Mouse (Mus musculus) stomach, embryonic 14.5 days (tissue): ENCODE measurements around the gene Bcas2. TPM values are rescaled to one million over a fixed set of nuclear protein-coding genes. Genes with fewer than 3 reads are reported as not detected.

ENCODE experiments used
- ATAC-seq: fragments of 200-750 bp; cut with Nextera tagmentation; 2 replicates; pipeline ENCODE4 v1.8.0; 2017; ENCODE audit warnings: low read depth, moderate TSS enrichment; ENCODE audit not compliant: insufficient number of reproducible peaks, insufficient read depth, low FRiP score
- H3K27ac ChIP-seq: fragments of 300-500 bp; sonication (generic); 2 replicates; pipeline ENCODE4 v1.5.1; 2014; ENCODE audit warnings: mild to moderate bottlenecking, low read length, moderate library complexity, mixed read lengths
- H3K27me3 ChIP-seq: fragments of 300-500 bp; sonication (generic); 2 replicates; pipeline ENCODE4 v1.6.1; 2014; ENCODE audit warnings: low read length, control low read depth, mixed read lengths; ENCODE audit not compliant: control insufficient read depth, insufficient read depth
- H3K36me3 ChIP-seq: fragments of 300-500 bp; sonication (generic); 2 replicates; pipeline ENCODE4 v1.6.1; 2014; ENCODE audit warnings: mild to moderate bottlenecking, control low read depth, low read length, moderate library complexity, mixed read lengths; ENCODE audit not compliant: control insufficient read depth, insufficient read depth
- H3K4me1 ChIP-seq: fragments of 300-500 bp; sonication (generic); 2 replicates; pipeline ENCODE4 v1.6.1; 2014; ENCODE audit warnings: low read length, control low read depth, mixed read lengths; ENCODE audit not compliant: control insufficient read depth, insufficient read depth
- H3K4me2 ChIP-seq: fragments of 300-500 bp; sonication (generic); replicated peaks from 2 replicates; pipeline ENCODE4 v1.6.1; 2014; ENCODE audit warnings: low read depth, low read length, control low read depth
- H3K4me3 ChIP-seq: fragments of 300-500 bp; sonication (generic); 2 replicates; pipeline ENCODE4 v1.5.1; 2014; ENCODE audit warnings: low read depth, low read length, control low read depth
- H3K9ac ChIP-seq: fragments of 300-500 bp; sonication (generic); replicated peaks from 2 replicates; pipeline ENCODE4 v1.6.1; 2014; ENCODE audit warnings: low read depth, mild to moderate bottlenecking, control low read depth, low read length, moderate library complexity, mixed read lengths
- H3K9me3 ChIP-seq: fragments of 300-500 bp; sonication (generic); 2 replicates; pipeline ENCODE4 v1.6.1; 2016; ENCODE audit warnings: low read depth, low read length, control low read depth; ENCODE audit not compliant: control insufficient read depth
- WGBS: fragments of 180-500 bp; shearing (Covaris S2); extraction: QIAGEN DNeasy Blood & Tissue Kit; methylation state at CpG from one replicate; pipeline ENCODE4 v1.1.7; 2014; 5-methylcytosine and 5-hydroxymethylcytosine counted together
- polyA plus RNA-seq: library from polyadenylated mRNA; unstranded; fragments of >200 nt; fragmentation: Nextera tagmentation; extraction: Ambion mirVana; gene quantifications from 2 replicates; pipeline ENCODE4 v1.2.1, GENCODE M21; 2014

Bcas2 gene
- polyA plus RNA-seq, 1 experiment from 2014 or later: 189 TPM

DNA sequence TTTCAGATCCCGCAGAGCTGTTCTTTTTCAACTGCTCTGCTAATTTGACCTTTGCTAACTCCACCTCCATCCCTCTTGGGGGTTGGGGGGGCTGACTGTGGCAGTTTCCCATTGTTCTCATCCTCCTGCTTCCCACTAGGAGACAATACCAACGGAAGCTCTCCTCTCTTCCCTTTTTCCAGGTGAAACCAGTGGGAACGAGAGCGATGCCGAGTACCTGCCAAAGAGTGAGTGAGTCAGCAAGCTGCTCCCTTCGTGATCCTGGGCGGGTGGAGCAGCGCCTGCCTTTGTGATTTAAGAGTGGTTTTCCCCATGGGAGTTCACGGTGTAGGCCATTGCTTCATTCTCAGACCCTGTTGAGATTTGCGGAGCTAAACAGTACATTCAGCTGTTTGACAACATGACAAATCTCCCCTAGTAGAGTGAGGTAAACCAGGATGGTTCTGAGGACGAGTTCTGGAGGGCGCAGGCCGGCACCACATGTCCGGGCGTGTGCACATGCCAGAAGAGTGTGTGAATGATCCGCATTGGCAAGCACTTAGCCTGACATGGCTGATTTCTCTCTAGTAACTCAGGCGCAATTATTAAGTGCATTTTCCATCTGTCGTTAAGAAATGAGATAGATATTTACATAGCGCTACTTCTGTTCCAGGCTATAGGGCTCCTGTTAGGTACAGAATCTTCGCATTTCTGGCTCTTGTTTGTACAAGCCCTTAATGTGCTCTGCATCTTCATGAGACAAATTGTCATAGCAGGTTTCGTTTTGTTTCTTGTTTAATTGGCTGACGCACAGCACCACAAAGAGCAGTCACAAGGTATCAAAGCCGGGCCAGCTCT is 24.9 kb upstream of the Bcas2 start:
- no peaks in the 10 kb centered on the region for H3K4me1 ChIP-seq
- H3K36me3 ChIP-seq: no peaks in the 10 kb centered on the region; the same call in 1 of the 2 replicates
- H3K9ac ChIP-seq: no peak overlapping the region; the same call in 1 of the 2 replicates
- H3K4me2 ChIP-seq: no peak overlapping the region
- H3K27ac ChIP-seq: no peak overlapping the region; the same call in 1 of the 2 replicates
- no peak overlapping the region for H3K4me3 ChIP-seq
- no peaks in the 10 kb centered on the region for H3K27me3 ChIP-seq
- H3K9me3 ChIP-seq: no peaks in the 10 kb centered on the region
- ATAC-seq: 0 out of 2 replicates have a peak, but pooled peaks have one; percentile 33
- 65% methylated on average over 23 of the region's 23 CpGs for WGBS

- Histone ChIP-seq H3K9me3 (no peaks in the 10 kb centered on the region), H3K4me2 (no peak overlapping the region), H3K4me3 (no peak overlapping the region), H3K36me3 (no peaks in the 10 kb centered on the region; the same call in 1 of the 2 replicates), H3K9ac (no peak overlapping the region), H3K27ac (no peak overlapping the region), H3K4me1 (no peaks in the 10 kb centered on the region), H3K27me3 (no peaks in the 10 kb centered on the region)
- ATAC-seq: no peak
- 87% methylated on average over 4 of the region's 4 CpGs for WGBS
These were observed 23.7 kb upstream of the Bcas2 start for GRCm38 (mm10) chr3:103147775-103148174.

DNA sequence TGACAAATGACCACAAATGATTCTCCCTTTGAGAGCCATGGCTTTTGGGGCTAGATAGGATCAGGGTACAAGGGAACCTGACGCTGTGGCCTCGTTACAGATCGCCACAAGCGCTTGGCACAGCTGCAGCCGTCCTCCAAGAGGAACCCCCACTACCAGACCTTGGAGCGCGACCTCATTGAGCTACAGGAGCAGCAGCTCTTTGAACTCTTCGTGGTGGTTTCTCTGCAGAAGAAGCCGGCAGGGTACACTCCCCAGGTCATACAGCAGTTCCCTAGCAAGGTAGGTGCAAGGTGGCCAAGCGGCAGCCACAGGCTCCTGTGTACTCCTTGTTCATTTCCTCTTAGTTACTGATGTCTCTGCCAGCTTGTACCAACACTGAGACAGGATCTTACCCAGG is 22.5 kb upstream of the Bcas2 start:
- ATAC-seq: no peak
- Histone ChIP-seq H3K9me3 (no peaks in the 10 kb centered on the region), H3K4me3 (no peak overlapping the region), H3K27ac (no peak overlapping the region), H3K4me1 (no peaks in the 10 kb centered on the region), H3K9ac (no peak overlapping the region), H3K27me3 (no peaks in the 10 kb centered on the region), H3K4me2 (no peak overlapping the region), H3K36me3 (no peaks in the 10 kb centered on the region; the same call in 1 of the 2 replicates)
- 87% methylated on average over 10 of the region's 10 CpGs for WGBS

- no peak for ATAC-seq
- Histone ChIP-seq H3K9ac (no peak overlapping the region), H3K4me3 (no peak overlapping the region), H3K36me3 (no peaks in the 10 kb centered on the region; the same call in 1 of the 2 replicates), H3K9me3 (no peaks in the 10 kb centered on the region), H3K4me1 (no peaks in the 10 kb centered on the region), H3K27me3 (no peaks in the 10 kb centered on the region), H3K4me2 (no peak overlapping the region), H3K27ac (no peak overlapping the region)
These were observed 17.7 kb upstream of the Bcas2 start for GRCm38 (mm10) chr3:103153761-103154160.

DNA sequence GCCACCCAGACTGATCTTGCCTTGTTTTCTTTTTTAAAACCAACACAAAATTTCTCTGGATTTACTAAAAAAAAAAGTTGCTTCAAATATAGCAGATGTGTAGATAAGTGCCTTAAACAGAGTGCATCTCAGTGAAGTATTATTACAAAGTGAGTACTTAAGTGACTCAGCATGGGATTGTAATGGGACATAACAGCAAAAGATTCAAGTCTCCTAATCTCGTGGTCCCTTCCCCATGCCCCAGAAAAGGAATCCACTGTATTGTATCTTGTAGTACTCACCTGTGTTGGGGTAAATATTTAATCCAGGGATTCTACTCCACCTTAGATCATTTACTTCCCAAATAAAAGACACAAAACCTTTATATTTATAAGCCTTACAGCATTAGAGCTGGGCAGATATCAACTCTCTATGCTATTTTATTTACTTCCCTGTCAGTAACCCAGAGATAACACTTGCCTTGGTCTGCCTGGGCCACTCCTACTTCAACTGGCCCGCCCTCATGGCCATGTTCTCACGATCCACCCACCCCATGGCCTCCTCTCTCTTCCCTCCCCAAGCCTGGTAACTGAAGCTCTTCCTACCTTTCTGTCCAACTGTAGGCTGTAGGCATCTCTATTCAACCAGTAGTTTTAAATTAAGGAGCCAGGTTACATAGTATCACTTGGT is 12.1 kb upstream of the Bcas2 start:
- H3K4me2 ChIP-seq: no peak overlapping the region
- H3K27ac ChIP-seq: no peak overlapping the region
- WGBS: 32% methylated on average over 3 of the region's 3 CpGs
- no peaks in the 10 kb centered on the region for H3K4me1 ChIP-seq
- no peaks in the 10 kb centered on the region for H3K9me3 ChIP-seq
- ATAC-seq: no peak
- H3K9ac ChIP-seq: no peak overlapping the region
- H3K36me3 ChIP-seq: no peaks in the 10 kb centered on the region
- no peak overlapping the region for H3K4me3 ChIP-seq
- no peaks in the 10 kb centered on the region for H3K27me3 ChIP-seq

DNA sequence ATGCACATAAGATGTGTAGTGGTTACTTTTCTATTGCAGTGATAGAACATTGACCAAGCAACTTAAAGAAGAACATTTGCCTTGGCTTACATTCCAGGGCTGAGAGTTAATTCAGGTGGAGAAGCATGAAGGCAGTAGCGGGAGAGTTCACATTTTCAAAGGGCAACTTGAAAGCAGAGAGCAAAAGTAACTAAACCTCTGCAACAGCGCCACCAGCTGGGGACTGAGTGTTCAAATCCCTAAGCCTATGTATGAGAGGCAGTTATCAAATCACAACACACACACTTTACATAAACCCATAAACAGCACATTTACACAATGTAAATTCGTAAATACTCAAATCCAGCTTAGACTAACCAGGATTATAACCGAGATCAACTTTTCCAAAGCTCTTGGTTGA is 1.7 kb upstream of the Bcas2 start:
- Histone ChIP-seq H3K4me3 (no peak overlapping the region), H3K27me3 (no peaks in the 10 kb centered on the region), H3K4me2 (no peak overlapping the region), H3K9ac (no peak overlapping the region), H3K9me3 (no peaks in the 10 kb centered on the region), H3K4me1 (peaks cover 6% of the 10 kb centered on the region; the same call in 1 of the 2 replicates), H3K27ac (no peak overlapping the region), H3K36me3 (peaks cover 6% of the 10 kb centered on the region)
- 14% methylated on average over 4 of the region's 4 CpGs for WGBS
- no peak for ATAC-seq

DNA sequence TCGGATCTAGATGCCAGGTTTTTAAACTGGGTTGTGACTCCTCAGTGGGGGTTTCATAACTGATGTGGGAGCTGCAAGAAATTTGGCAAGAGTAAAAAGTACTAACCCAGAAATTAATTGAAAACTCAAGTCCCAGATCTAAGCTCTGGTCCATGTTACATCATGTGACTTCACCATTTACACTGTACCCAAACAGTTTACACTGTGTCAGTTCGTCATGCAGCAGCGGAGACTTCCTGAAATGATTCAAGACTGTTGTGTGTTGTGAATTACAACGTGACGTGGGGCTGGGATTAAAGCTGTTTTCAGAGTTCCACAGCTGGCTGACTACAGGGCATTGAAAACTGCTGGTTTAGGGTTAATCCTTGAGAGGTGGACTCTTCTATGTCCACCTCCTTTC is 1.2 kb downstream of the Bcas2 start:
- no peaks in the 10 kb centered on the region for H3K9me3 ChIP-seq
- ATAC-seq: no peak
- WGBS: 25% methylated on average over 5 of the region's 5 CpGs
- no peaks in the 10 kb centered on the region for H3K27me3 ChIP-seq
- peak overlapping the region; percentile 89 for H3K4me2 ChIP-seq
- peak overlapping the region; percentile 66 for H3K4me3 ChIP-seq
- no peak overlapping the region for H3K27ac ChIP-seq
- peaks cover 33% of the 10 kb centered on the region for H3K36me3 ChIP-seq
- H3K9ac ChIP-seq: peak overlapping the region; percentile 89
- peaks cover 6% of the 10 kb centered on the region; the same call in 1 of the 2 replicates for H3K4me1 ChIP-seq

DNA sequence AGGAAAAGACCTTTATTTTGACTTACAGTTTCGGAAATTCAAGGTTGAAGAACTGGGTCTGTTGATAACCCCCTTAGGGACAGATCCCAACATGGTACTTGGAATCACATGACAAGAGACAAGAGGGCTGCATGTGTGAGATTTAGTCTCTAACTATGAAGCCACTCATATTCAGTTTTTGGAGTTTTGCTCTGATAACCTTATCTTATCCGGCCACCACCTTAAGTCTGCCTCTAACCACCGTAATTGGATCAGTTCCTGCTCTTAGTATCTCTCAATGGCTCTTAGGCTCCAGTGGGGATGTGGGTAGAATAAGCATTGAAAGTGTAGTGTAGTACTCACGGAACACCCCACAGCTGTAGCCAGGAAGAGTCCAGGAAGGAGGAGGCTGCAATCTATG is 5.3 kb downstream of the Bcas2 start:
- H3K27ac ChIP-seq: no peak overlapping the region

More for the DNA sequence above, 5.3 kb downstream of the Bcas2 start:
- Histone ChIP-seq H3K4me3 (no peak overlapping the region), H3K4me1 (peaks cover 6% of the 10 kb centered on the region; the same call in 1 of the 2 replicates), H3K27me3 (no peaks in the 10 kb centered on the region), H3K9me3 (no peaks in the 10 kb centered on the region), H3K9ac (no peak overlapping the region), H3K36me3 (peaks cover 47% of the 10 kb centered on the region), H3K4me2 (no peak overlapping the region)
- WGBS: 86% methylated on average over 4 of the region's 4 CpGs
- no peak for ATAC-seq
